Mouse (Mus musculus) erythroblast, embryonic 14.5 days (primary cell): ENCODE measurements at regions not wholly inside any gene's neighbourhood (a gene's known extent, or its start where the extent isn't known, plus 50 kb on each side); places are given as distances from the start of the nearest gene placed in this dataset.

Source experiments
- GATA1 ChIP-seq: IDR thresholded peaks from 2 replicates; pipeline ENCODE4 v1.6.1; 2012; ENCODE audit warnings: low read length, inconsistent platforms, mixed read lengths
- TAL1 ChIP-seq: IDR thresholded peaks from 3 replicates; pipeline ENCODE4 v1.6.1; 2012; ENCODE audit warnings: low read length, inconsistent platforms, mixed read lengths

GRCm38 (mm10) chr16:24130646-24131045 lies 142.0 kb upstream of the Bcl6 start:
- no peak for TF ChIP-seq GATA1
- TF ChIP-seq TAL1: no peak
